Mouse (Mus musculus): ENCODE results near the gene Lrig2. TPM values are rescaled to one million over a fixed set of nuclear protein-coding genes. Genes with fewer than 3 reads are reported as not detected.

The Lrig2 gene
- total and polyA plus RNA-seq, 2 experiments from 2014 or later = 20.2 to 50.1 TPM

DNA sequence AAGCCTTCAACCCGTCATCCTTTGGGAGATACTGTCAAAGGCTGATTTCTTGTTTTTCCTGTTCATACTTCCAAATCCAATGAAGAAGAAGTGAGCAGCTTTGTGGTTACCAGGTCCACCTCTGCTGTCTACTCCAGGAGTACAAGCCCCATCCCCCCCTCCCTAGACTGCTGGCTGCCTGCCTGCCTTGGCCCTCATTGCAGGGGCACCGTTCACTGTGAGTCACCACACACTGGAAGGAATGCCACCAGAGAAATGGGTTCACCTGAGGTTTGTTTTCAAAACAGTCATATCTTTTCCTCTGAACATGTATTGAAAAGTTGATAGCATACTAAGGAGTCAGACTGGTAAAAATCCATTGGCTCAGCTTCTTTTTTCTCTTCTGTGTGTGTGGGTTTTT lies 110.5 kb downstream of the Lrig2 start:
- Histone ChIP-seq H3K36me3 (ENCODE audit: insufficient read depth, low read length) (no peaks in the 10 kb centered on the region), H3K4me3 (ENCODE audit: low read depth, low read length) (no peak overlapping the region), H3K4me2 (ENCODE audit: low read depth, low read length, poor library complexity, severe bottlenecking) (no peak overlapping the region), H3K4me1 (ENCODE audit: insufficient read depth, low read length) (0 out of 2 replicates have a peak, but pooled peaks cover 3% of the 10 kb centered on the region), H3K27ac (ENCODE audit: low read depth, low read length) (no peak overlapping the region), H3K9me3 (ENCODE audit: low read length) (no peaks in the 10 kb centered on the region), H3K27me3 (ENCODE audit: insufficient read depth, low read length) (no peaks in the 10 kb centered on the region), H3K9ac (replicated peaks; ENCODE audit: low read length, poor library complexity, severe bottlenecking) (no peak overlapping the region)
- WGBS = 75% methylated on average over 2 of the region's 2 CpGs
- DNase-seq (ENCODE audit: low spot score) = no peak
- no peak for ATAC-seq (ENCODE audit: low FRiP score)
- no peak for TF ChIP-seq CTCF (IDR thresholded peaks at IDR 0.05)

DNA sequence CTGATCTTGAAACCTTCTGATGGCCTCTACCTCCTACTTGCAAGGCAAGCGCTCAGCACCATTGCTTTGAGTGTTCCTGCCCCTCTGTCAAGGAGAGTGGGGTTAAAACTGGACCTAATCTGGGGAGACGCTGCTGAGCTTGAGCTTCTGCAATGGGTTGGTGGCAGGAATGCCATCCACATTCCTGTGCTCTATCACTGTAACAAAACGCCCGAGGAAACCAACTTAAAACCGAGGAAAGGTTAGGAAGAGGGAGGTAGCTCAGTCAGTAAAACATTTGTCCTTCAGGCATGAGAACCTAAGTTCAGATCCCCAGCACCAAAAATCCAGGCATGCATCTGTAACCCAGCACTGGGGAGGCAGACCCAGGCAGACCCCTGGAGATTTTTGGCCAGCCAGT lies 111.6 kb downstream of the Lrig2 start:
- no peaks in the 10 kb centered on the region for H3K9me3 ChIP-seq (ENCODE audit: low read length)
- H3K4me3 ChIP-seq (ENCODE audit: low read depth, low read length) = no peak overlapping the region
- H3K4me2 ChIP-seq (ENCODE audit: low read depth, low read length, poor library complexity, severe bottlenecking) = no peak overlapping the region
- no peak for DNase-seq (ENCODE audit: low spot score)
- TF ChIP-seq CTCF (IDR thresholded peaks at IDR 0.05) = no peak
- H3K4me1 ChIP-seq (ENCODE audit: insufficient read depth, low read length) = 0 out of 2 replicates have a peak, but pooled peaks cover 6% of the 10 kb centered on the region
- no peak overlapping the region for H3K9ac ChIP-seq (replicated peaks; ENCODE audit: low read length, poor library complexity, severe bottlenecking)
- no peaks in the 10 kb centered on the region for H3K36me3 ChIP-seq (ENCODE audit: insufficient read depth, low read length)
- ATAC-seq (ENCODE audit: low FRiP score) = no peak
- 87% methylated on average over 5 of the region's 5 CpGs for WGBS
- H3K27me3 ChIP-seq (ENCODE audit: insufficient read depth, low read length) = no peaks in the 10 kb centered on the region
- H3K27ac ChIP-seq (ENCODE audit: low read depth, low read length) = no peak overlapping the region

DNA sequence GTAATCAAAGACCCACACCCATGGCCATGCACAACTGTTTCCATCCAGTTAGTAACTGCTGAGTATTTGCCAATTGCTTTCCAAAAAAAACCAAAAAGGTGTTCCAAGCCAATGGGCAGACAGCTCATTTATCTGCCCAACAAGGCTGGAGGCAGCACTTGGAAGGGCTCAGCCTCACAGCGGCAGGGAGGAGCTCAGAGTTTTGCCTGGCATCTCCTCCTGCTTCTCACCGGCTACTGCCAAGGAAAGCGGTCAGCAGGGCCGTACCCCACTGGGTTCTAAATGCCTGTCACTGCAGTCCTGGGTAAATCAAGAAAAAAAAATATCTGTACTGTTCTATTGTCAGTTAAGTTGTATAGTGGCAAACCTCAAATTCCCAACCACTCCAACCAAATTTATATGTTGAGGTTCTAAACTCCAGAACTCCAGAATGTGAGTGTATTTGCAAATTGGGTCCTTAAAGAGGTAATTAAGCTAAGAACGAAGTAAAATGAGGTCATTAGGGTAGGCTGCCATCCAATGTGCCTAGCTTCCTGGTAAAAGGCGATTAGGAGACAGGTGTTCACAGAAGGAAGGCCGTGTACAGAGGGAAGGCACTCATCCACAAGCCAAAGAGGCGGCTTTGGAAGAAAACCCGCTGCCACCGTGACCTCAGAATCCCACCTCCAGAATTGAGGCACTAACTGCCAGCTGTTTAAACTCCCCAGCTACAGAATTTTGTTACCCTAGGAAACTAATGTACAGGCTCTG lies 112.2 kb downstream of the Lrig2 start:
- Histone ChIP-seq H3K4me3 (ENCODE audit: low read depth, low read length) (no peak overlapping the region), H3K4me2 (ENCODE audit: low read depth, low read length, poor library complexity, severe bottlenecking) (no peak overlapping the region), H3K4me1 (ENCODE audit: insufficient read depth, low read length) (0 out of 2 replicates have a peak, but pooled peaks cover 6% of the 10 kb centered on the region), H3K27me3 (ENCODE audit: insufficient read depth, low read length) (no peaks in the 10 kb centered on the region), H3K27ac (ENCODE audit: low read depth, low read length) (no peak overlapping the region), H3K36me3 (ENCODE audit: insufficient read depth, low read length) (no peaks in the 10 kb centered on the region), H3K9ac (replicated peaks; ENCODE audit: low read length, poor library complexity, severe bottlenecking) (no peak overlapping the region), H3K9me3 (ENCODE audit: low read length) (no peaks in the 10 kb centered on the region)
- peak; percentile 64 for DNase-seq (ENCODE audit: low spot score)
- TF ChIP-seq CTCF (IDR thresholded peaks at IDR 0.05) = no peak
- no peak for ATAC-seq (ENCODE audit: low FRiP score)
- 83% methylated on average over 10 of the region's 10 CpGs for WGBS

DNA sequence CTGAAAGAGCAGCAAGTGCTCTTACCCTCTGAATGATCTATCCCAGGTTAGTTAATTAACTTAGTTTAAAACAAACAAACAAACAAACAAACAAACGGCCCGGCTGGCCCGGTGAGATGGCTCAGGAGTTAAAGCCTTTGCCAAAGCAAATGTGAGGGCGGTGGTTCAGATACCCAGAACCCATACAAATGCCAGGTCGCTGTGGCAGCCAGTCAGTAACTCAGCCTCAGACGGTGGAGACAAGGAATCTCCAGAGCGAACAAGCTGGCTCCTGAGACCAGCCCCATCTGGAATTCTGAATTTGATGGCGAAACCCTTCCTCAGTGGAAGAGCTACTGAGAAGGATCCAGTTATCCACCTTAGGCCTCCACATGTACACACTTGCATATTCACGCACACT lies 114.4 kb downstream of the Lrig2 start:
- no peaks in the 10 kb centered on the region for H3K9me3 ChIP-seq (ENCODE audit: low read length)
- no peak overlapping the region for H3K4me3 ChIP-seq (ENCODE audit: low read depth, low read length)
- H3K27ac ChIP-seq (ENCODE audit: low read depth, low read length) = no peak overlapping the region
- no peak for DNase-seq (ENCODE audit: low spot score)
- TF ChIP-seq CTCF (IDR thresholded peaks at IDR 0.05) = no peak
- H3K36me3 ChIP-seq (ENCODE audit: insufficient read depth, low read length) = no peaks in the 10 kb centered on the region
- no peak overlapping the region for H3K9ac ChIP-seq (replicated peaks; ENCODE audit: low read length, poor library complexity, severe bottlenecking)
- 81% methylated on average over 9 of the region's 9 CpGs for WGBS
- 0 out of 2 replicates have a peak, but pooled peaks cover 6% of the 10 kb centered on the region for H3K4me1 ChIP-seq (ENCODE audit: insufficient read depth, low read length)
- no peak overlapping the region for H3K4me2 ChIP-seq (ENCODE audit: low read depth, low read length, poor library complexity, severe bottlenecking)
- no peaks in the 10 kb centered on the region for H3K27me3 ChIP-seq (ENCODE audit: insufficient read depth, low read length)
- no peak for ATAC-seq (ENCODE audit: low FRiP score)

DNA sequence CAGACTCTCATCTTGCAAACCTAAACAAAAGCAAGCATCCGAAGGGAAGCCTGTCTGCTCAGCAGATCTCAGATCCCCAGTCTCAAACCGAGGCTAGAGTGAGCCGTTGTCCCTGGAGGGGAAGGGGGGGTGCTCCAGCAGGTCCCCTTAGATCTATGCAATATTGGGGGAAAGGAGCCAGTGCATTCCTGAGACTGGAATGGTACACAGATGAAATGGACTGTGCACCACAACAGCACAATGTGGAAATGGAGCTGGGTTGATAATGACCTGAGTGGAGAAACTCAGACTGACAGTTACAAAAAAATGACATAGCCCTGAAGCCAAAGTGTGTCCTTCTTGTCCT lies 115.0 kb downstream of the Lrig2 start:
- WGBS = 18% methylated on average over 3 of the region's 3 CpGs
- Histone ChIP-seq H3K4me1 (ENCODE audit: insufficient read depth, low read length) (0 out of 2 replicates have a peak, but pooled peaks cover 6% of the 10 kb centered on the region), H3K4me3 (ENCODE audit: low read depth, low read length) (no peak overlapping the region), H3K9me3 (ENCODE audit: low read length) (no peaks in the 10 kb centered on the region), H3K27me3 (ENCODE audit: insufficient read depth, low read length) (no peaks in the 10 kb centered on the region), H3K27ac (ENCODE audit: low read depth, low read length) (no peak overlapping the region), H3K4me2 (ENCODE audit: low read depth, low read length, poor library complexity, severe bottlenecking) (no peak overlapping the region), H3K9ac (replicated peaks; ENCODE audit: low read length, poor library complexity, severe bottlenecking) (no peak overlapping the region), H3K36me3 (ENCODE audit: insufficient read depth, low read length) (no peaks in the 10 kb centered on the region)
- no peak for DNase-seq (ENCODE audit: low spot score)
- TF ChIP-seq CTCF (IDR thresholded peaks at IDR 0.05) = no peak
- 0 out of 2 replicates have a peak, but pooled peaks have one; percentile 38 for ATAC-seq (ENCODE audit: low FRiP score)

DNA sequence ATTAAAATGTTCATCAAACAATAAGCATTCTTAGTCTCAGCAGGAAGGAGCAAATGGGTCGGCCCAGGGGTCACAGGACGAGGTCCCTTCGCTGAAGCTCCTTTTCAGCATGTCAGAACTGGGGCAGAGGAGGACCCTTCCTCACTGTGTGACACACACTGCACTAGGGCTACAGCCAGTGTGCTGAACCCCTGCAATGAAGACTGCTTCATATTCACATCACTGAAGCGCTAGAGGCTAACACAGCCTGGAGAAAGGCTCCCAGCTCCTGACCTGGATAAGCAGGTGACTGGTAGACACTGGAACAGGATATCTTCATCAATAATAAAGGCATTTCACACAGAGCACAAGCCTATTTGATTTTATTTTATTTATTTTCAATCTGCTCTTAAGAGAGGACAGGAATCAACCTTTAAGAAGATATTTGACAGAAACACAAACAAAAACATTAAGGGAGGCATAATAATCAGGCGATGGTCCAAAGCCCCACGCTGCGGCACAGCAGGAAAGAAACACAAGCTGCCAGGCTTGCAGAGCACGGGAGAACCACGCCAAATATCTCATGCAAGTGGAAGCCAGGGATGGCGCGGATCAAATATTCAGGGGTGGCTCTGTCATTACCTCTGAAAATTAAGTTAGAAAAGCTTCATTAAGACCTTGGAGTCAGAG lies 115.5 kb downstream of the Lrig2 start:
- H3K9ac ChIP-seq (replicated peaks; ENCODE audit: low read length, poor library complexity, severe bottlenecking) = no peak overlapping the region
- ATAC-seq (ENCODE audit: low FRiP score) (peak; percentile 44; the same call in 1 of the 2 replicates), DNase-seq (ENCODE audit: low spot score) (peak; percentile 27)
- no peaks in the 10 kb centered on the region for H3K9me3 ChIP-seq (ENCODE audit: low read length)
- no peak overlapping the region for H3K4me3 ChIP-seq (ENCODE audit: low read depth, low read length)
- 22% methylated on average over 11 of the region's 11 CpGs for WGBS
- no peaks in the 10 kb centered on the region for H3K36me3 ChIP-seq (ENCODE audit: insufficient read depth, low read length)
- no peak overlapping the region for H3K27ac ChIP-seq (ENCODE audit: low read depth, low read length)
- H3K4me2 ChIP-seq (ENCODE audit: low read depth, low read length, poor library complexity, severe bottlenecking) = no peak overlapping the region
- H3K4me1 ChIP-seq (ENCODE audit: insufficient read depth, low read length) = 0 out of 2 replicates have a peak, but pooled peaks cover 6% of the 10 kb centered on the region
- TF ChIP-seq CTCF (IDR thresholded peaks at IDR 0.05) = no peak
- no peaks in the 10 kb centered on the region for H3K27me3 ChIP-seq (ENCODE audit: insufficient read depth, low read length)
